Mouse (Mus musculus) spleen, postnatal 0 days (tissue): Measurements from ENCODE around the gene Arhgap6. TPM values are rescaled to one million over a fixed set of nuclear protein-coding genes. Genes with fewer than 3 reads are reported as not detected.

Experiments used
- polyA plus RNA-seq: library from polyadenylated mRNA; unstranded; fragments of >200 nt; fragmentation: Nextera tagmentation; extraction: Ambion mirVana; gene quantifications from 2 replicates; pipeline ENCODE4 v1.2.1, GENCODE M21; 2015

The Arhgap6 gene
- polyA plus RNA-seq, result 5.7 and 6.7 TPM in 2 replicates

GRCm38 (mm10) chrX:168794974-168795858 lies at the start of gene Arhgap6:
Gene Arhgap6 (plus strand): TSS chrX:168795099.

GRCm38 (mm10) chrX:169187100-169187499 lies 392.2 kb downstream of the Arhgap6 start, which contains the start of gene Amelx:
Gene Amelx (minus strand): TSS chrX:169187200.

GRCm38 (mm10) chrX:169319945-169320667 lies 525.2 kb downstream of the Arhgap6 start, which contains the start of gene Hccs:
Gene Hccs (minus strand): TSS chrX:169320372.

Other genes with a start within 250 kb of the Arhgap6 start
- 0.01 TPM in 1 of 2 replicates, not detected in the other for gene Frmpd4, start 217.9 kb upstream of the Arhgap6 start, polyA plus RNA-seq
- 23.3 and 25.1 TPM in 2 replicates for gene Msl3, start 121.2 kb upstream of the Arhgap6 start, polyA plus RNA-seq